Mouse (Mus musculus) neural tube, embryonic 14.5 days (tissue): ENCODE measurements around the gene Cln6. TPM values are rescaled to one million over a fixed set of nuclear protein-coding genes. Genes with fewer than 3 reads are reported as not detected.

Experiments used
- ATAC-seq: fragments of 200-750 bp; cut with Nextera tagmentation; 2 replicates; pipeline ENCODE4 v1.8.0; 2017; ENCODE audit warnings: low read depth, mild to moderate bottlenecking, moderate TSS enrichment, moderate library complexity
- H3K27ac ChIP-seq: fragments of 300-500 bp; sonication (generic); 2 replicates; pipeline ENCODE4 v1.5.1; 2014; ENCODE audit warnings: low read depth, mild to moderate bottlenecking, control low read depth, low read length, moderate library complexity, mixed read lengths
- H3K27me3 ChIP-seq: fragments of 300-500 bp; sonication (generic); 2 replicates; pipeline ENCODE4 v1.6.1; 2014; ENCODE audit warnings: low read length; ENCODE audit not compliant: control insufficient read depth, insufficient read depth
- H3K36me3 ChIP-seq: fragments of 300-500 bp; sonication (generic); 2 replicates; pipeline ENCODE4 v1.6.1; 2014; ENCODE audit warnings: low read length, mixed read lengths; ENCODE audit not compliant: control insufficient read depth, insufficient read depth
- H3K4me1 ChIP-seq: fragments of 300-500 bp; sonication (generic); 2 replicates; pipeline ENCODE4 v1.6.1; 2014; ENCODE audit warnings: low read length; ENCODE audit not compliant: control insufficient read depth, insufficient read depth
- H3K4me2 ChIP-seq: fragments of 300-500 bp; sonication (generic); 2 replicates; pipeline ENCODE4 v1.6.1; 2014; ENCODE audit warnings: mild to moderate bottlenecking, low read depth, low read length, control low read depth
- H3K4me3 ChIP-seq: fragments of 300-500 bp; sonication (generic); 2 replicates; pipeline ENCODE4 v1.5.1; 2014; ENCODE audit warnings: low read depth, low read length, control low read depth, mixed read lengths
- H3K9ac ChIP-seq: fragments of 300-500 bp; sonication (generic); replicated peaks from 2 replicates; pipeline ENCODE4 v1.6.1; 2014; ENCODE audit warnings: low read depth, mild to moderate bottlenecking, control low read depth, low read length, mixed read lengths
- H3K9me3 ChIP-seq: fragments of 300-500 bp; sonication (generic); 2 replicates; pipeline ENCODE4 v1.6.1; 2016; ENCODE audit warnings: low read length; ENCODE audit not compliant: control insufficient read depth
- WGBS: fragments of 180-500 bp; shearing (Covaris S2); extraction: QIAGEN DNeasy Blood & Tissue Kit; methylation state at CpG from one replicate; pipeline ENCODE4 v1.1.7; 2014; 5-methylcytosine and 5-hydroxymethylcytosine counted together
- polyA plus RNA-seq: library from polyadenylated mRNA; unstranded; fragments of >200 nt; fragmentation: Nextera tagmentation; extraction: Ambion mirVana; gene quantifications from 2 replicates; pipeline ENCODE4 v1.2.1, GENCODE M21; 2014

The Cln6 gene
- polyA plus RNA-seq, 1 experiment from 2014 or later: 5.3 TPM

GRCm38 (mm10) chr9:62826456-62826855 lies 12.1 kb upstream of the Cln6 start:
- Histone ChIP-seq H3K9ac (no peak overlapping the region), H3K4me1 (peaks cover 8% of the 10 kb centered on the region; the same call in 1 of the 2 replicates), H3K4me2 (no peak overlapping the region), H3K36me3 (no peaks in the 10 kb centered on the region), H3K9me3 (no peaks in the 10 kb centered on the region), H3K4me3 (no peak overlapping the region), H3K27ac (no peak overlapping the region), H3K27me3 (no peaks in the 10 kb centered on the region)
- 11% methylated on average over 7 of the region's 7 CpGs for WGBS
- no peak for ATAC-seq

- H3K4me2 ChIP-seq: peak overlapping the region; percentile 48
- H3K36me3 ChIP-seq: no peaks in the 10 kb centered on the region
- H3K27me3 ChIP-seq: no peaks in the 10 kb centered on the region
- H3K9ac ChIP-seq: no peak overlapping the region
- H3K4me3 ChIP-seq: peak overlapping the region; percentile 24; the same call in 1 of the 2 replicates
- no peak overlapping the region for H3K27ac ChIP-seq
- WGBS: 12% methylated on average over 24 of the region's 24 CpGs
- no peaks in the 10 kb centered on the region for H3K9me3 ChIP-seq
- peak; percentile 31; the same call in 1 of the 2 replicates for ATAC-seq
- peaks cover 8% of the 10 kb centered on the region; the same call in 1 of the 2 replicates for H3K4me1 ChIP-seq
Observed at GRCm38 (mm10) chr9:62827939-62828652, 10.5 kb upstream of the Cln6 start.

- H3K4me3 ChIP-seq: peak overlapping the region; percentile 24
- no peak overlapping the region for H3K9ac ChIP-seq
- peak overlapping the region; percentile 48 for H3K4me2 ChIP-seq
- under 1% methylated on average over 23 of the region's 23 CpGs for WGBS
- H3K9me3 ChIP-seq: no peaks in the 10 kb centered on the region
- ATAC-seq: peak; percentile 93
- no peak overlapping the region for H3K27ac ChIP-seq
- H3K27me3 ChIP-seq: no peaks in the 10 kb centered on the region
- H3K36me3 ChIP-seq: no peaks in the 10 kb centered on the region
- peaks cover 8% of the 10 kb centered on the region; the same call in 1 of the 2 replicates for H3K4me1 ChIP-seq
Observed at GRCm38 (mm10) chr9:62828662-62829086, 9.9 kb upstream of the Cln6 start.

GRCm38 (mm10) chr9:62829877-62830276 lies 8.7 kb upstream of the Cln6 start:
- no peaks in the 10 kb centered on the region for H3K27me3 ChIP-seq
- 82% methylated on average over 6 of the region's 6 CpGs for WGBS

GRCm38 (mm10) chr9:62834906-62835305 lies 3.7 kb upstream of the Cln6 start:
- no peaks in the 10 kb centered on the region for H3K36me3 ChIP-seq
- ATAC-seq: no peak
- 92% methylated on average over 5 of the region's 5 CpGs for WGBS
- no peaks in the 10 kb centered on the region for H3K27me3 ChIP-seq
- peaks cover 5% of the 10 kb centered on the region; the same call in 1 of the 2 replicates for H3K4me1 ChIP-seq
- no peak overlapping the region for H3K4me2 ChIP-seq
- H3K9me3 ChIP-seq: no peaks in the 10 kb centered on the region
- no peak overlapping the region for H3K4me3 ChIP-seq
- H3K27ac ChIP-seq: no peak overlapping the region
- no peak overlapping the region for H3K9ac ChIP-seq

More at GRCm38 (mm10) chr9:62829877-62830276, 8.7 kb upstream of the Cln6 start:
- no peak overlapping the region for H3K27ac ChIP-seq
- H3K4me1 ChIP-seq: peaks cover 8% of the 10 kb centered on the region; the same call in 1 of the 2 replicates
- ATAC-seq: no peak
- no peaks in the 10 kb centered on the region for H3K36me3 ChIP-seq
- no peak overlapping the region for H3K4me2 ChIP-seq
- no peak overlapping the region for H3K4me3 ChIP-seq
- no peaks in the 10 kb centered on the region for H3K9me3 ChIP-seq
- H3K9ac ChIP-seq: no peak overlapping the region

- Histone ChIP-seq H3K36me3 (no peaks in the 10 kb centered on the region), H3K27ac (no peak overlapping the region), H3K4me1 (peaks cover 5% of the 10 kb centered on the region; the same call in 1 of the 2 replicates), H3K9ac (no peak overlapping the region), H3K9me3 (no peaks in the 10 kb centered on the region), H3K4me3 (no peak overlapping the region), H3K4me2 (no peak overlapping the region), H3K27me3 (no peaks in the 10 kb centered on the region)
- WGBS: 30% methylated on average over 4 of the region's 4 CpGs
- ATAC-seq: no peak
Observed at GRCm38 (mm10) chr9:62835705-62836446, 2.7 kb upstream of the Cln6 start.

GRCm38 (mm10) chr9:62837611-62838010 lies 974 bp upstream of the Cln6 start:
- WGBS: 58% methylated on average over 3 of the region's 3 CpGs
- no peaks in the 10 kb centered on the region for H3K36me3 ChIP-seq
- no peaks in the 10 kb centered on the region for H3K27me3 ChIP-seq
- no peaks in the 10 kb centered on the region for H3K9me3 ChIP-seq
- H3K9ac ChIP-seq: no peak overlapping the region
- peaks cover 5% of the 10 kb centered on the region; the same call in 1 of the 2 replicates for H3K4me1 ChIP-seq
- no peak overlapping the region for H3K4me2 ChIP-seq
- no peak overlapping the region for H3K4me3 ChIP-seq
- no peak overlapping the region for H3K27ac ChIP-seq
- 0 out of 2 replicates have a peak, but pooled peaks have one; percentile 7 for ATAC-seq

- peak overlapping the region; percentile 58 for H3K4me3 ChIP-seq
- H3K27ac ChIP-seq: no peak overlapping the region
- H3K4me2 ChIP-seq: peak overlapping the region; percentile 94
- H3K36me3 ChIP-seq: no peaks in the 10 kb centered on the region
- 21% methylated on average over 8 of the region's 8 CpGs for WGBS
- ATAC-seq: no peak
- no peak overlapping the region; the same call in 1 of the 2 replicates for H3K9ac ChIP-seq
- peaks cover 5% of the 10 kb centered on the region; the same call in 1 of the 2 replicates for H3K4me1 ChIP-seq
- no peaks in the 10 kb centered on the region for H3K9me3 ChIP-seq
- no peaks in the 10 kb centered on the region for H3K27me3 ChIP-seq
Observed at GRCm38 (mm10) chr9:62838146-62838505, 459 bp upstream of the Cln6 start.
